Mouse (Mus musculus) gastrocnemius, postnatal 14 days (tissue): ENCODE measurements around the gene Dus3l. TPM values are rescaled to one million over a fixed set of nuclear protein-coding genes. Genes with fewer than 3 reads are reported as not detected.

Source experiments
- total RNA-seq, 2 experiments: library from RNA; stranded (reverse); gene quantifications; 2 replicates each; pipeline ENCODE4 v1.2.3; 2021

Gene Dus3l
- total RNA-seq, 2 experiments from 2014 or later, result 12.9 to 13.2 TPM

Other genes with a start within 250 kb of the Dus3l start
- gene Gm20219, start 210.4 kb upstream of the Dus3l start, total RNA-seq, result under 1 TPM; 0.27 to 0.42 TPM
- gene Safb2, start 180.2 kb upstream of the Dus3l start, total RNA-seq, result 10 to 100 TPM; 25.1 to 34.9 TPM
- 10 to 100 TPM; 39.4 to 46.2 TPM for gene Safb, start 179.9 kb upstream of the Dus3l start, total RNA-seq
- 100 to 1,000 TPM; 193 to 194 TPM for gene 2410015M20Rik, start 155.0 kb upstream of the Dus3l start, total RNA-seq
- 100 to 1,000 TPM; 679 to 780 TPM for gene Rpl36, start 151.3 kb upstream of the Dus3l start, total RNA-seq
- 10 to 100 TPM; 50.3 to 54.5 TPM for gene Lonp1, start 137.9 kb upstream of the Dus3l start, total RNA-seq
- not detected for gene Catsperd, start 136.6 kb upstream of the Dus3l start, total RNA-seq
- gene Ranbp3, start 91.5 kb upstream of the Dus3l start, total RNA-seq, result 10 to 100 TPM; 34.2 to 35.1 TPM
- gene Ndufa11, start 47.0 kb upstream of the Dus3l start, total RNA-seq, result 100 to 1,000 TPM; 433 to 458 TPM
- gene Vmac, start 46.7 kb upstream of the Dus3l start, total RNA-seq, result 1 to 10 TPM; 5.4 to 5.8 TPM
- 1 to 10 TPM in 1 of 2 experiments, under 1 TPM in 1; 0.47 to 1.4 TPM for gene Nrtn, start 7.2 kb upstream of the Dus3l start, total RNA-seq
- gene Prr22, start 5.5 kb downstream of the Dus3l start, total RNA-seq, result under 1 TPM in 1 of 2 experiments, not detected in 1; 0.14 TPM
- 1 to 10 TPM; 3.3 to 4.7 TPM for gene Rfx2, start 66.3 kb downstream of the Dus3l start, total RNA-seq
- not detected for gene Acsbg2, start 109.7 kb downstream of the Dus3l start, total RNA-seq
- not detected for gene 1700061G19Rik, start 110.7 kb downstream of the Dus3l start, total RNA-seq
- gene Mllt1, start 170.7 kb downstream of the Dus3l start, total RNA-seq, result 10 to 100 TPM; 13.9 to 17.1 TPM
- not detected for gene Acer1, start 217.4 kb downstream of the Dus3l start, total RNA-seq
- 10 to 100 TPM; 32.7 to 33.3 TPM for gene Clpp, start 225.5 kb downstream of the Dus3l start, total RNA-seq
- 10 to 100 TPM; 23.3 to 25.2 TPM for gene Alkbh7, start 232.6 kb downstream of the Dus3l start, total RNA-seq
- gene Pspn, start 235.3 kb downstream of the Dus3l start, total RNA-seq, result not detected
- gene Gtf2f1, start 246.5 kb downstream of the Dus3l start, total RNA-seq, result 10 to 100 TPM; 20.6 to 23.6 TPM
- gene Gm17949, start 246.7 kb downstream of the Dus3l start, total RNA-seq, result not detected